Mouse (Mus musculus): Measurements from ENCODE around the gene Gm42688. TPM values are rescaled to one million over a fixed set of nuclear protein-coding genes. Genes with fewer than 3 reads are reported as not detected.
A peak's percentile ranks its signal among the peaks of the same experiment; 100 is the strongest.
"Not testable (repeated sequence)": the region's sequence is repeated elsewhere in the genome, so short reads cannot be mapped to it uniquely, and the experiment has no call there.

Gene Gm42688
- polyA plus RNA-seq, 1 experiment from 2014 or later: 1.9 TPM

GRCm38 (mm10) chr6:83142886-83143285, 41.5 kb downstream of the Gm42688 start:
- no peak overlapping the region; the same call in 1 of the 2 replicates for H3K27ac ChIP-seq
- no peaks in the 10 kb centered on the region for H3K27me3 ChIP-seq
- H3K4me3 ChIP-seq: peak overlapping the region; percentile 46
- no peak for ATAC-seq (replicated peaks; ENCODE audit: insufficient number of reproducible peaks, insufficient read depth, low FRiP score, low read depth)
- peaks cover 33% of the 10 kb centered on the region for H3K4me1 ChIP-seq (replicated peaks)
- WGBS: 53% methylated on average over 11 of the region's 11 CpGs
- H3K4me2 ChIP-seq: peak overlapping the region; percentile 82
- H3K9ac ChIP-seq: no peak overlapping the region
- no peaks in the 10 kb centered on the region for H3K9me3 ChIP-seq (replicated peaks)
- H3K36me3 ChIP-seq: peaks cover 16% of the 10 kb centered on the region; the same call in 1 of the 2 replicates

DNA sequence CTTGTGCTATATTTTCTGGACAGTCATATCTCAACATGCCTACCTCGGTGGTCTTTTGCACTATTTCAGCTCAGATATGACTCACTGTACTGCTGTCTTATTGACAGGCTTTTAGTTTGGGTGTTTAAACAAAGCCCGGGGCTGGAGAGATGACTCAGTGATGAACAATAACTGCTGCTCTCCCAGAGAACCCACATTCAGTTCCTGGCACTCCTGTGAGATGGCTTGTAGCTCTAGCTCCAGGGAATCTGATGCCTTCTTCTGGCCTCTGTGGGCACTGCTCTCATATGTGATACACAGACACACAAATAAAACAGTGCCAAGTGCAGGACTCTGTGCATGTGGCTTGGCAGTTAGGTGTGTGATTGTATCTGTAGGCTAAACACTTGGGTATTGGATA, 43.8 kb downstream of the Gm42688 start:
- Histone ChIP-seq H3K9me3 (replicated peaks) (no peaks in the 10 kb centered on the region), H3K9ac (no peak overlapping the region), H3K27me3 (no peaks in the 10 kb centered on the region), H3K4me2 (no peak overlapping the region), H3K4me3 (no peak overlapping the region), H3K4me1 (replicated peaks) (peaks cover 19% of the 10 kb centered on the region), H3K36me3 (peaks cover 36% of the 10 kb centered on the region), H3K27ac (peak overlapping the region; percentile 56; the same call in 1 of the 2 replicates)
- no peak for ATAC-seq (replicated peaks; ENCODE audit: insufficient number of reproducible peaks, insufficient read depth, low FRiP score, low read depth)
- 64% methylated on average over 2 of the region's 2 CpGs for WGBS

- Histone ChIP-seq H3K27ac (peak overlapping the region; percentile 56), H3K27me3 (no peaks in the 10 kb centered on the region), H3K36me3 (peaks cover 36% of the 10 kb centered on the region), H3K9ac (no peak overlapping the region), H3K4me1 (replicated peaks) (peaks cover 19% of the 10 kb centered on the region), H3K4me3 (no peak overlapping the region), H3K4me2 (no peak overlapping the region), H3K9me3 (replicated peaks) (no peaks in the 10 kb centered on the region)
- ATAC-seq (replicated peaks; ENCODE audit: insufficient number of reproducible peaks, insufficient read depth, low FRiP score, low read depth): no peak
- WGBS: 60% methylated on average over 9 of the region's 9 CpGs
Measured at GRCm38 (mm10) chr6:83145805-83146204, 44.4 kb downstream of the Gm42688 start.

GRCm38 (mm10) chr6:83147280-83147679, 45.9 kb downstream of the Gm42688 start:
- no peak for ATAC-seq (replicated peaks; ENCODE audit: insufficient number of reproducible peaks, insufficient read depth, low FRiP score, low read depth)
- no peak overlapping the region for H3K4me2 ChIP-seq
- peaks cover 36% of the 10 kb centered on the region for H3K36me3 ChIP-seq
- H3K4me1 ChIP-seq (replicated peaks): peaks cover 8% of the 10 kb centered on the region
- 52% methylated on average over 7 of the region's 7 CpGs for WGBS
- no peaks in the 10 kb centered on the region for H3K9me3 ChIP-seq (replicated peaks)
- no peak overlapping the region for H3K27ac ChIP-seq
- no peaks in the 10 kb centered on the region for H3K27me3 ChIP-seq
- no peak overlapping the region for H3K9ac ChIP-seq
- H3K4me3 ChIP-seq: no peak overlapping the region

DNA sequence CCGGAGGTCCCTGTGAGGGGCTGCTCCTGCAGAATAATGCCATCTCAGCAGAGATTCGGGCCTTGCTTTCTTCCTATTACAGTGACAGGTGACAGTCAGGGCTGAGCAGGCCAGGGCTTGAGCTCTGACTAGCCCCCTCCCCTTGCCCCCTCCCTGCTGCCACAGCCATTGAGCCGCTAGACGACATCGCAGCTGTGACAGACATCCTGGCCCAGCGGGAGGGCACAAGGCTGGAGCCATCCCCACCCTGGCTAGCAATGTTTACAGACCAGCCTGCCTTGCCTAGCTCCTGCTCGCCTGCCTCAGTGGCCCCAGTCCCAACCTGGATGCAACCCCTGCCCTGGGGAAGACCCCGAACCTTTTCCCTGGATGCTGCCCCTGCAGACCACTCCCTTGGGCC, 50.3 kb downstream of the Gm42688 start:
- H3K27me3 ChIP-seq: peaks cover 8% of the 10 kb centered on the region; the same call in 1 of the 2 replicates
- no peak overlapping the region for H3K4me3 ChIP-seq
- 28% methylated on average over 8 of the region's 8 CpGs for WGBS
- H3K4me1 ChIP-seq (replicated peaks): peaks cover 11% of the 10 kb centered on the region
- H3K27ac ChIP-seq: no peak overlapping the region
- H3K36me3 ChIP-seq: peaks cover 32% of the 10 kb centered on the region
- ATAC-seq (replicated peaks; ENCODE audit: insufficient number of reproducible peaks, insufficient read depth, low FRiP score, low read depth): no peak
- H3K9me3 ChIP-seq (replicated peaks): no peaks in the 10 kb centered on the region
- no peak overlapping the region for H3K4me2 ChIP-seq
- no peak overlapping the region for H3K9ac ChIP-seq

- H3K9me3 ChIP-seq (replicated peaks): no peaks in the 10 kb centered on the region
- WGBS: 80% methylated on average over 12 of the region's 12 CpGs
- H3K4me3 ChIP-seq: no peak overlapping the region
- H3K36me3 ChIP-seq: peaks cover 19% of the 10 kb centered on the region
- no peak overlapping the region for H3K27ac ChIP-seq
- no peak for ATAC-seq (replicated peaks; ENCODE audit: insufficient number of reproducible peaks, insufficient read depth, low FRiP score, low read depth)
- H3K4me2 ChIP-seq: no peak overlapping the region
- peaks cover 8% of the 10 kb centered on the region; the same call in 1 of the 2 replicates for H3K27me3 ChIP-seq
- peaks cover 11% of the 10 kb centered on the region for H3K4me1 ChIP-seq (replicated peaks)
- H3K9ac ChIP-seq: no peak overlapping the region
Measured at GRCm38 (mm10) chr6:83153038-83153437, 51.6 kb downstream of the Gm42688 start.

DNA sequence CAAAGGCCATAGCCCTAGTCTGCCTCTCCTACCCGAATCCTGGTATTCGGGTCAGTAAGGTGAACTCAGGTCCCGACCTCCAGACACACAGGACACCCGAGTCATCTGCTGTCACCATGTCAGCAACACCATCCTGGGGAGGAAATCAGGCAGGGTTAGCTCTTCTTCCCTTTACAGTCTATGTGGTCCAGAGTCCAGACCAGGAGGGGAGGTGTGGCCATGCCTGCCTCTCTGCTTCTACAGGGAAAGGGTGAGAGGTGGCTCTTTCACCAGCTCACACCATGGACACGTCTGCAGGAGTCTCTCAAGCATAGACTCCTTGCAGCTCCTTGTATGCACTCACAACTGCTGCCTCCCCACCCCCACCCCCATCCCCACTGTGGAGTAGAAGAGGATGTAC, 52.1 kb downstream of the Gm42688 start:
- Histone ChIP-seq H3K27me3 (peaks cover 8% of the 10 kb centered on the region; the same call in 1 of the 2 replicates), H3K4me2 (no peak overlapping the region), H3K27ac (no peak overlapping the region), H3K9me3 (replicated peaks) (no peaks in the 10 kb centered on the region), H3K4me1 (replicated peaks) (peaks cover 11% of the 10 kb centered on the region), H3K36me3 (peaks cover 16% of the 10 kb centered on the region), H3K4me3 (no peak overlapping the region), H3K9ac (no peak overlapping the region)
- 62% methylated on average over 5 of the region's 5 CpGs for WGBS
- ATAC-seq (replicated peaks; ENCODE audit: insufficient number of reproducible peaks, insufficient read depth, low FRiP score, low read depth): no peak

GRCm38 (mm10) chr6:83155552-83156238, 54.3 kb downstream of the Gm42688 start:
- Histone ChIP-seq H3K9me3 (replicated peaks) (no peaks in the 10 kb centered on the region), H3K4me3 (peak overlapping the region; percentile 58), H3K27me3 (peaks cover 17% of the 10 kb centered on the region), H3K4me1 (replicated peaks) (peaks cover 11% of the 10 kb centered on the region), H3K9ac (peak overlapping the region; percentile 48), H3K27ac (no peak overlapping the region), H3K4me2 (peak overlapping the region; percentile 78), H3K36me3 (no peaks in the 10 kb centered on the region; the same call in 1 of the 2 replicates)
- 11% methylated on average over 23 of the region's 23 CpGs for WGBS
- no peak for ATAC-seq (replicated peaks; ENCODE audit: insufficient number of reproducible peaks, insufficient read depth, low FRiP score, low read depth)

- no peaks in the 10 kb centered on the region for H3K36me3 ChIP-seq
- H3K9me3 ChIP-seq (replicated peaks): no peaks in the 10 kb centered on the region
- H3K27ac ChIP-seq: no peak within 1 kb of the TSS
- peaks cover 13% of the 10 kb centered on the region for H3K4me1 ChIP-seq (replicated peaks)
- 2% methylated on average over 32 of the region's 32 CpGs for WGBS
- H3K4me3 ChIP-seq: peak within 1 kb of the TSS; percentile 58
- peak within 1 kb of the TSS; percentile 48 for H3K9ac ChIP-seq
- peak within 1 kb of the TSS; percentile 78 for H3K4me2 ChIP-seq
- peak; percentile 68; the same call in 1 of the 2 replicates for ATAC-seq (replicated peaks; ENCODE audit: insufficient number of reproducible peaks, insufficient read depth, low FRiP score, low read depth)
- peaks cover 23% of the 10 kb centered on the region for H3K27me3 ChIP-seq
Measured at GRCm38 (mm10) chr6:83156259-83156684, 54.9 kb downstream of the Gm42688 start, which contains the start of the genes Wdr54 and 1700003E16Rik. Wdr54 (minus strand) TSS chr6:83156397. 1700003E16Rik (plus strand) TSS chr6:83156404.

DNA sequence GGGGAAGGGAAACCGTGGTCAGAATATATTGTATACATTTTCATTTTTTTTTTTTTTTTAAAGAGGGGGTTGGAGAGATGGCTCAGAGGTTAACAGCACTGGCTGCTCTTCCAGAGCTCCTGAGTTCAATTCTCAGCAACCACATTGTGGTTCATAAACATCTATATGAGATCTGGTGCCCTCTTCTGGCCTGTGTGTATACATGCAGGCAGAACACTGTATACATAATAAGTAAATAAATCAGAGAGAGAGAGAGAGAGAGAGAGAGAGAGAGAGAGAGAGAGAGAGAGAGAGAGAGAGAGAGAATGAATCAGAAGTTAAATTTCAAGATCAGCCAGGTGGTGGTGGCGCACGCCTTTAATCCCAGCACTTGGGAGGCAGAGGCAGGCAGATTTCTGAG, 58.0 kb downstream of the Gm42688 start:
- Histone ChIP-seq H3K4me1 (replicated peaks) (peaks cover 31% of the 10 kb centered on the region), H3K27me3 (peaks cover 38% of the 10 kb centered on the region)
- H3K9ac ChIP-seq; H3K36me3 ChIP-seq; ATAC-seq (replicated peaks; ENCODE audit: insufficient number of reproducible peaks, insufficient read depth, low FRiP score, low read depth); H3K27ac ChIP-seq; H3K4me2 ChIP-seq; H3K4me3 ChIP-seq; H3K9me3 ChIP-seq (replicated peaks): not testable (repeated sequence)
- 32% methylated on average over 3 of the region's 3 CpGs for WGBS

Measured in heart, embryonic 15.5 days (tissue).